Mouse (Mus musculus) forebrain, embryonic 13.5 days (tissue): ENCODE measurements around the gene Casq1. TPM values are rescaled to one million over a fixed set of nuclear protein-coding genes. Genes with fewer than 3 reads are reported as not detected.

ENCODE experiments used
- ATAC-seq: fragments of 200-750 bp; cut with Nextera tagmentation; 2 replicates; pipeline ENCODE4 v1.8.0; 2017
- H3K27ac ChIP-seq: fragments of 300-500 bp; sonication (generic); 2 replicates; pipeline ENCODE4 v1.5.1; 2015; ENCODE audit warnings: inconsistent platforms, mild to moderate bottlenecking, moderate library complexity
- H3K27me3 ChIP-seq: fragments of 300-500 bp; sonication (generic); 2 replicates; pipeline ENCODE4 v1.6.1; 2015; ENCODE audit warnings: mild to moderate bottlenecking, inconsistent platforms
- H3K36me3 ChIP-seq: fragments of 300-500 bp; sonication (generic); 2 replicates; pipeline ENCODE4 v1.6.1; 2015; ENCODE audit warnings: mild to moderate bottlenecking, inconsistent platforms; ENCODE audit not compliant: poor library complexity, severe bottlenecking
- H3K4me1 ChIP-seq: fragments of 300-500 bp; sonication (generic); 2 replicates; pipeline ENCODE4 v1.6.1; 2015; ENCODE audit warnings: inconsistent platforms
- H3K4me2 ChIP-seq: fragments of 300-500 bp; sonication (generic); 2 replicates; pipeline ENCODE4 v1.6.1; 2015; ENCODE audit warnings: inconsistent platforms, mild to moderate bottlenecking, moderate library complexity
- H3K4me3 ChIP-seq: fragments of 300-500 bp; sonication (generic); 2 replicates; pipeline ENCODE4 v1.5.1; 2015; ENCODE audit warnings: mild to moderate bottlenecking, inconsistent platforms
- H3K9ac ChIP-seq: fragments of 300-500 bp; sonication (generic); 2 replicates; pipeline ENCODE4 v1.6.1; 2015; ENCODE audit warnings: mild to moderate bottlenecking, inconsistent platforms
- H3K9me3 ChIP-seq: fragments of 300-500 bp; sonication (generic); replicated peaks from 2 replicates; pipeline ENCODE4 v1.6.1; 2016; ENCODE audit warnings: inconsistent platforms
- WGBS: fragments of 180-500 bp; shearing (Covaris S2); methylation state at CpG from one replicate; pipeline ENCODE4 v1.1.7; 2015; 5-methylcytosine and 5-hydroxymethylcytosine counted together
- polyA plus RNA-seq: library from polyadenylated mRNA; unstranded; fragments of >200 nt; fragmentation: Nextera tagmentation; extraction: Ambion mirVana; gene quantifications from 2 replicates; pipeline ENCODE4 v1.2.1, GENCODE M21; 2015

Gene Casq1
- polyA plus RNA-seq, 1 experiment from 2014 or later: 4.5 TPM

DNA sequence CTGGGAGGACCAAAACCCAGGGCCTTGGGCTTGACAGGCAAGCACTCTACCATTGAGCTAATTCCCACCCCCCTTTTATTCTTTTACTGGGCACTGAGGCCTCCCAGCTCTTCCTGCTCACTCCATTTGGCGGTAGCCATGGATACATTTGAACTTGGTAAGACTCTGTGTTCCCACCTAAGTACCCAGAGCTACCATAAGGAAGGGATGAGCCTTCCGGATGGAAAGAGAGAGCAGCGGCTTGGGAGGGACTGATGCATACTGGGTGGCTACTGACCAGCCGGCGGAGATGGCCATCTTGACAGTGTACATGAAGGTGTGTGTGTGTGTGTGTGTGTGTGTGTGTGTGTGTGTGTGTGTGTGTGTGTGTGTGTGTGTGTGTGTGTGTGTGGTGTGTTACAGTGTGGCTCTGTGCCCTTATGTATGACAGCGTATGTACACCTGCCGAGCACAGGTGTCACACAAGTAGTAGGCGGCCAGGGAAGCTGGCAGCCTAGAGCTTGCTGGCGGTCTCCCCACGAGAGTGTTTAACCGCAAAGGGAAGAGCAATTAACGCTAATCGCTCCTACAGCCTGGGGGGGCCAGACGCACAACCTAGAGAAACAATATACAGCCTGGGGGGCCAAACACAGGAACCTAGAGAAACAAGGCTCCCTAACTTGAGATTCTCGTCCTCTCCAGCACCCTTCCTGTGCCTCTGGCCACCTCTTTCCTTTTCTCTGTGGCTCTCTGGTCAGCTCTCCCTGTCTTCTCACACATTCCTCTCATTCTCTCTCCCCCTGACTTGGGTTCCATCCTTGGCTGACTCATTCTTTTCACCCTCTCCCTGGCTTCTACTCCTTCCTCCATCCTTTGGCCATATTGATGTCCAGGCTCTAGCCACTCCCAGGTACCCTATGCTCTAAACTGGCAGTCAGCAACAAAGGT is 14.6 kb downstream of the Casq1 start:
- WGBS: 3% methylated on average over 15 of the region's 15 CpGs

DNA sequence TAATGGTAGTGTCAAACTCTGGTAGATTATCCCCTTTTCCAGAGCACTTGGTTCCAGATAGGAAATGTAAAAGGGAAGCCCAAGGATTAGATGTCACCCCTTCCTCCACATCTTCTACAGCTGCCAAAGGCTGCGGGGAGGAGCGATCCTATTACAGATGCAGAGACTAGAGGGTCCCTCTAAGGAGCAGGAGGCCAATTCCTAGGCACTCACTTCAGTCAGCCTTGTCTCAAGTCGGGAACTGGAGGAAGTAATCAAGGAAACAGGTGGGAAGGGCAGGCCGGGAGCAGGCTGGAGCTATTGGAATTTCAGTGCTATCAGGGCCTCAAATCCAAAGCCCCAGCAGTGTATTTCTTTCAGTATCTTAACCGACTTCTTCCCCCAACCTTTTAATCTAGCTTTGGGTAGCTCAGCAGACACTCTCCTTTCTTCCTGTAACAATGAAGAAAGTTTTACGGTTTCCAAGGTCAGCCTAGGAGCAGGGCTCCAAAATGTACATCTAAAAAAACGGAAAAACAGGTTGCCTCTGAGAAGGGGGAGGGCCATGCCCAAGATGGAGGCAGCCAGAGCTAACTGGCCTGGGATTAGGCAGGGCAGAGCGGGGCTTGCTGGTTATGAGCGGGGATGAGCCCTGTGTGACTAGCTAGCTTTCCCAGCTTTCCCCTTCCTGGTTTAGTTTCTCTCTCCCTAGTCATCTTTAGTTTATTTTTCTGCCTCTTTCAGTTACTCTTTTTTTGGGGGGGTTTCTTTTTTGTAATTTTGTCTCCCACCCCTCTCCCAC is 15.4 kb downstream of the Casq1 start:
- no peaks in the 10 kb centered on the region for H3K27me3 ChIP-seq
- H3K4me1 ChIP-seq: peaks cover 81% of the 10 kb centered on the region
- peak overlapping the region; percentile 98 for H3K27ac ChIP-seq
- WGBS: under 1% methylated on average over 9 of the region's 9 CpGs
- H3K9me3 ChIP-seq: no peaks in the 10 kb centered on the region
- peak overlapping the region; percentile 88 for H3K4me3 ChIP-seq
- peaks cover 13% of the 10 kb centered on the region for H3K36me3 ChIP-seq
- no peak for ATAC-seq
- peak overlapping the region; percentile 95 for H3K4me2 ChIP-seq
- H3K9ac ChIP-seq: peak overlapping the region; percentile 98

More for the DNA sequence above, 14.6 kb downstream of the Casq1 start:
- Histone ChIP-seq H3K4me1 (peaks cover 74% of the 10 kb centered on the region), H3K36me3 (peaks cover 5% of the 10 kb centered on the region), H3K4me3 (peak overlapping the region; percentile 88), H3K9me3 (no peaks in the 10 kb centered on the region), H3K27me3 (no peaks in the 10 kb centered on the region), H3K4me2 (peak overlapping the region; percentile 95), H3K9ac (peak overlapping the region; percentile 98), H3K27ac (peak overlapping the region; percentile 98)
- no peak for ATAC-seq

DNA sequence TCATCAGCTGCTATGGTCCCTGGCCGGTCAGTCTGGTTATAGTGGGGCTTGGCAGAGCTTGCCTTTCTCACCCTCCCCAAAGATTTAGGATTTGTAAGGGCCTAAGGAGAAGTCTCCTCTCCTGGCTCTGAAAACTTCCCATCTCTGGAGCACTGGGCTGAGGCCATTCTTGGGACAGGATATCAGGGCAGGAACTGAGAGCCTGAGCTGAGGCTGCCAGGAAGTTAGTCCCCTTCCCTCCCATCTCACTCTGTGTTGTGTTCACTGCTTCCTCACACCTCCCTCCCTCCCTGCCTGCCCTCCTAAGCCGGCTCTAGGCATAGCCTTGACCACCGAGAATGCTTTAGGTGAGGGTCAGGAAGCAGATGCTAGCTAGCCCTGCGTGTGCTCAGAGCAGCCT is 16.1 kb downstream of the Casq1 start:
- peaks cover 19% of the 10 kb centered on the region for H3K36me3 ChIP-seq
- H3K27me3 ChIP-seq: no peaks in the 10 kb centered on the region
- peak overlapping the region; percentile 98 for H3K27ac ChIP-seq
- H3K4me1 ChIP-seq: peaks cover 81% of the 10 kb centered on the region
- WGBS: 0% methylated on average over 4 of the region's 4 CpGs
- H3K4me3 ChIP-seq: peak overlapping the region; percentile 88
- no peaks in the 10 kb centered on the region for H3K9me3 ChIP-seq
- peak overlapping the region; percentile 98 for H3K9ac ChIP-seq
- no peak for ATAC-seq
- peak overlapping the region; percentile 95 for H3K4me2 ChIP-seq

DNA sequence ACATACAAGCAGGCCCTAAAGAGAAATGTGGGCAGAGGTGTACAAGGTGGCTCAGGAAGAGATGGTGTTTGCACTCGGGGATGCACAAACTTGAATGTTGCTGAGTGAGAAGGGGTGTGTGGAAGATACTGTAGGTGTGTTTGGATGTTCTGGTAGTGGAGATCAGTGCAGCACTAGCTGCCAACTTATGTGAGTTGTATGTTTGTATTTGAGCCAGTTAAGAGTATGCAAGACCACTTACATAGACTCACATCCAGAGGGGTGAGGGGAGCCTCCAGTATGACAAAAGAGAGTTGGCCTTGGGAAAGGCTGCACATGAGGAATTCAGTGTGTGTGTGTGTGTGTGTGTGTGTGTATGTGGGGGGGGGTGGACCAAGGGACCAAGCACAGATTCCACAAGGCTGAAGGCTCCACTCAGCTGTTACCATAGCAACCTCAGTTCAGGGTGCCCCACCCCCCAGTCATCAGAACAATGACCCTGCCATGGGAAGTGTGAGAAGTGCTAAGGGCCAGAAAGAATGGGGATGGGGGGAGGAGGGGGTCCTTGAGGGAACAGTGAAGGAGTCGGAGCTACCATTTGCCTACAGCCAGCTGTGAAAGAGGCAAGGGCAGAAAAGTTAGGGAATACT is 16.7 kb downstream of the Casq1 start:
- Histone ChIP-seq H3K9ac (peak overlapping the region; percentile 98), H3K4me2 (peak overlapping the region; percentile 95), H3K9me3 (no peaks in the 10 kb centered on the region), H3K4me3 (peak overlapping the region; percentile 88), H3K4me1 (peaks cover 81% of the 10 kb centered on the region), H3K27ac (peak overlapping the region; percentile 98), H3K36me3 (peaks cover 24% of the 10 kb centered on the region), H3K27me3 (no peaks in the 10 kb centered on the region)
- WGBS: 4% methylated on average over 2 of the region's 2 CpGs
- ATAC-seq: peak; percentile 29; the same call in 1 of the 2 replicates

DNA sequence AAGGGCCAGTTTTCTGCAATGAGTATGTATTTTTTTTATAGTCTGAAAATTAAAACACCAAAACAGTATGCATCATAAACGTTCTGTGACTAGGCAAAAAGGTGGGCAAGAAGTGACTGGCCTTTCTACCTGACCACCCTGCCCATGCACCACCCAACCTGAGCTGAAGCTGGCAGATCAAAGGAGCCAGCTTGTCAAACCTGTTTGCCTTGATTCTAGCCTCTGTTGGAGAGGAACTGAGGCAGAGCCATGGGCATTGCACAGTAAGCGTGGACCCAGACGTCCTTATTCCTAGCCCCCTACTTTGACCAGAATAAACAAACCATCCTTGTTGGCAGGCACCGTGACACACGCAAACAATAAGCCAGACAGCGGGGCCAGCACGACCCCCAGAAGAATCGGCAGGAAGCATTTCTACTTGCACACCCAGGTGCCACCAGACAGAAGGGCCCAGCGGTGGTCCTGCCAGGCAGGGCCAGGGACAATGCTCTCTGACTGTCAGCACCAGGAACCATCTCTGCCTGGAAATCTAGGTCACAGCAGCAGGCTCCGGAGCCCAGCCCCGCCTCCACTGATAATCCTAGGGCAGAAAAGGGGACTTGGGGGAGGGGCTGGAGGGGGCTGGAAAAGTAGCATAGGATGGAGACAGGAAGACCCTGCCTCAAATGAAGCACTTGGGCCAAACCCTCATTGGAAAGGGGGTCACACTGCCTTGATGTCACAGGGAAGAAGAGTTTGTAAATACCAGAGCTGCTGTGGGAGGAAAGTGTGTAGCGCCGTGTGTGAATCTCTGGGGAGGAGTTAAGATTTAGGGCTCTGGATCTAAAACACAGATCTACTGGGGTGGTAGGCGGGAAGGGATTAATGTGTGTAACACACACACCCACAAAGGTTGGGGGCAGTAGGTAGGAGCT is 17.4 kb downstream of the Casq1 start:
- ATAC-seq: no peak
- Histone ChIP-seq H3K9me3 (no peaks in the 10 kb centered on the region), H3K9ac (peak overlapping the region; percentile 98), H3K4me3 (peak overlapping the region; percentile 88), H3K36me3 (peaks cover 32% of the 10 kb centered on the region), H3K4me2 (peak overlapping the region; percentile 95), H3K27me3 (no peaks in the 10 kb centered on the region), H3K27ac (peak overlapping the region; percentile 98), H3K4me1 (peaks cover 78% of the 10 kb centered on the region)
- 3% methylated on average over 14 of the region's 14 CpGs for WGBS

DNA sequence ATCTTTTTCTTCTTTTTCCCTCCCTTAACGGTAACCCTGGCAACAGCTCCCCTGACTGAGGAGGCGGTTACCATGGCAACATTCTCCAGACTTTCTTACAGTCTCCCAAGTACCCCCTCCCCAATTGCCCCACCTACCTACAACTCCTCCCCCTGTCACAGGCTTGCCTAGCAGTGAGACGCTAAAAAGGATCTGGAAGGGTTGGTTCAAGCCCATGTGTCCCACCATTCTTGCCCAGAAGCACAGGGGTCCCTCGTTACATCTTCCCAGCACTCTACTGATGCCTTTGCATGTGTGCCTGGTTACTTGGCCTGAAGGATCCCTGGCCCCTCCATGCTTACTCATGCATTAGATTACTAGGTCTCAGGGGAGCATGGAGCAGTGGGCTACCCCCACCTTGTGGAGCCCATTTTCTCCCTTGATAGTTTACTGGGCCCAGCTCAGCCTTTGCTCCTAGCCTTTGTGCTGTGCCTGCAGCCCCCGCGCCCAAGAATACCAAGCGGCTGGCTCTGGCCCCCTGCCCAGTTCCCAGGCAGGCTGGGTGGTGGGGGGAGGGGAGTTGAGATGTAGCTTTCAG is 18.7 kb downstream of the Casq1 start:
- H3K4me2 ChIP-seq: peak overlapping the region; percentile 95
- peak overlapping the region; percentile 58 for H3K9ac ChIP-seq
- H3K9me3 ChIP-seq: no peaks in the 10 kb centered on the region
- H3K27me3 ChIP-seq: no peaks in the 10 kb centered on the region
- peak; percentile 75 for ATAC-seq
- WGBS: 6% methylated on average over 7 of the region's 7 CpGs
- H3K27ac ChIP-seq: peak overlapping the region; percentile 98
- H3K36me3 ChIP-seq: peaks cover 45% of the 10 kb centered on the region
- H3K4me1 ChIP-seq: peaks cover 69% of the 10 kb centered on the region
- peak overlapping the region; percentile 24 for H3K4me3 ChIP-seq

DNA sequence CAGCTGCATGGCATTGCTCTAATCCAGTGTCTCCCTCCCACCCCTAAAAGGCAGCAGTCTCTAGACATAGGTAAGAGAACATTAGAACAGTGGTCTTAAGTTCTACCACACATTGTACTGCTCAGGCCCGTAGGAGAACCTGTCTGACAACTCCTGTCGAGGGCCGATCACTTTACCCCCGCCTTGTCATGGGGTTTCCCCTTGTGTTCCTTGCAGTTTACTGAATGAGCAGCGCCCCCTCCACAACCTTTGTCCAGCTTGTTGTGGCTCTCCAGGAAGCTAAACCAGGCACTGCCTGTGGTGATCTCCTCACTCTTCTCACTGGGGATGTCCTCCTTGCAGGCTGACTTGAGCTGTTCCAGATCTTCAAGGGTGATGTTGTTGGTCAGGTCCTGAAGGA is 19.5 kb downstream of the Casq1 start:
- Histone ChIP-seq H3K4me2 (peak overlapping the region; percentile 95), H3K4me1 (peaks cover 61% of the 10 kb centered on the region), H3K36me3 (peaks cover 53% of the 10 kb centered on the region), H3K27ac (peak overlapping the region; percentile 98), H3K9ac (peak overlapping the region; percentile 58), H3K27me3 (no peaks in the 10 kb centered on the region), H3K4me3 (peak overlapping the region; percentile 16), H3K9me3 (no peaks in the 10 kb centered on the region)
- 67% methylated on average over 5 of the region's 5 CpGs for WGBS
- ATAC-seq: no peak

DNA sequence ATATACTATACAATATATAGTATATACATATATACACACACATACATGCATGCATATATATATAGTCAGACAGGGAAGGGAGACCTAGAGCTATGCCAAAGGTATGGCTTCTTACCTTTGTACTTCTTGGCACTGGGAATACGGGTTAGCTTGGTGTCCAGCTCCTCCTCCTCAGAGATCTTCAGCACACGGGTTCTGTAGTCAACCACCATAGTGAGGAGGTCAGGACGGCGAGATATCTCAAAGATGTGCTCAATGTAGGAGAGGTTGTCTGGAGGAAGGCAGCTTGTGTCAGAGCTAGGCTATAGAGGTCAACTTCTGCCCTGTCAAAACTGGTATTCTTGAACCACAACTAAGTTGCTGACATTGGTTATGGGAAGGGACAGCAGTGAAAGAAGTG is 20.7 kb downstream of the Casq1 start:
- 92% methylated on average over 4 of the region's 4 CpGs for WGBS
- Histone ChIP-seq H3K27me3 (no peaks in the 10 kb centered on the region), H3K4me3 (no peak overlapping the region), H3K36me3 (peaks cover 65% of the 10 kb centered on the region), H3K9me3 (no peaks in the 10 kb centered on the region), H3K4me2 (no peak overlapping the region), H3K4me1 (peaks cover 49% of the 10 kb centered on the region), H3K9ac (no peak overlapping the region), H3K27ac (no peak overlapping the region)
- no peak for ATAC-seq

DNA sequence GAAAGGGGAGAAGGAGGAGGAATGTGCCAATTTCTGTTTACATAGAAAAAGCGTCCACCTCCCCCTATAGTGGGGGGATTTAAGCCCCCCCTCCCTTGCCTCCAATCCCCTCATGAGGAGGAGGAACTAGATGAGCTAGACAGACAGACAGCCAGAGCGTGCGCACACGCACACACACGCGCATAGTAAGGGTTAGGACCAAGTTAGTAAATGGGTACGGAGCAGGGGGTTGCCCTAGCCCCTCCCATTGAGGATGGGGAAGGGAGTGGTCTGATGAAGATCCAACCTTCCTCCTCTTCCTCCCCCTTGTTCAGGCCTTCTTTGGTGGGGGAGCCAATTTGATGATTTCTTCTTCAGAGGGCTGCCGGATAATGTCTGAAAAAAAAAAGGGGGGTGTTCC is 21.4 kb downstream of the Casq1 start:
- peaks cover 71% of the 10 kb centered on the region for H3K36me3 ChIP-seq
- H3K4me2 ChIP-seq: no peak overlapping the region
- H3K9me3 ChIP-seq: no peaks in the 10 kb centered on the region
- no peak for ATAC-seq
- H3K4me1 ChIP-seq: peaks cover 42% of the 10 kb centered on the region
- H3K4me3 ChIP-seq: no peak overlapping the region
- no peaks in the 10 kb centered on the region for H3K27me3 ChIP-seq
- 91% methylated on average over 8 of the region's 8 CpGs for WGBS
- no peak overlapping the region for H3K9ac ChIP-seq
- H3K27ac ChIP-seq: peak overlapping the region; percentile 52; the same call in 1 of the 2 replicates

DNA sequence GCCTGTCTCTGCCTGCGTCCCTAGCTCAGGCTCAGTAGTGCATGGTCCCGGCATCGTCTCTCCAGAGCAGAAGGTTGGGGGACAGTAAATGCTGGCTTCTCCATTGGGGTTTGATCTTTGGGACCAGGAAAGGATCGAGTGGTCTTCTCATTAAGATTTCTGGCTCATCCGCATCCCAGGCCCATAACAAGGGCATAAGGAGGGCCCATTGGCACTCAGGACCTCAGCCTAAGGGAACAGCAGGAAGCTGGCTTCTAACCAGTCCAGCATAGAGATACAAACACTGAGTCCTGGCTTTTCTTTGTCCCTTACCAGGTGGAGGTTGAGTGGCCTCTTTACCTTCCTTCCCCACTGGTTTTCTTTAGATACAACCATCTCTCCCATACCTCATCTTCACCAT is 21.8 kb downstream of the Casq1 start:
- no peak for ATAC-seq
- H3K27ac ChIP-seq: peak overlapping the region; percentile 17; the same call in 1 of the 2 replicates
- WGBS: 77% methylated on average over 5 of the region's 5 CpGs
- no peaks in the 10 kb centered on the region for H3K27me3 ChIP-seq
- no peak overlapping the region for H3K4me2 ChIP-seq
- H3K4me1 ChIP-seq: peaks cover 38% of the 10 kb centered on the region
- no peaks in the 10 kb centered on the region for H3K9me3 ChIP-seq
- peaks cover 71% of the 10 kb centered on the region for H3K36me3 ChIP-seq
- H3K9ac ChIP-seq: 0 out of 2 replicates have a peak overlapping the region, but pooled peaks have one; percentile 23
- H3K4me3 ChIP-seq: no peak overlapping the region

DNA sequence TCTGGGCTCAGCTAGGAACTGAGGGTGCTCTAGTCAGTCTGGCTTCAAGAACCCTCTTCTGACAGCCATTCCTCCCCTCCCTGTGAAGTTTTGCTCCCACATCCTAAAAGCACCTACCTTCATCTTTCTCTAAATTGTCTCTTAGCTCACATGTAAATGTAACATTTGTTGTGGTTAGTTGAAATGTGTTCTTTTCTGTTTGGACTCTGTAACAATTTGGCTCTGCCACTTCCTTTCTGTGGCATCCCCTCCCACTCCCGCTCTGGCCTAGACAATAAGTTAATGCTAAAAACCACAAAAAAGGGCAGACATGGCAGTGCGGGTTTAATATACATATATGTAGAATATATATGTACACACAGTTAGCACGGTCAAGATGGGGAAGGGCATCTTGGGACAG is 22.5 kb downstream of the Casq1 start:
- H3K27ac ChIP-seq: peak overlapping the region; percentile 32
- WGBS: 85% methylated on average over 3 of the region's 3 CpGs

More for the DNA sequence above, 22.5 kb downstream of the Casq1 start:
- Histone ChIP-seq H3K36me3 (peaks cover 78% of the 10 kb centered on the region), H3K4me3 (no peak overlapping the region), H3K9me3 (no peaks in the 10 kb centered on the region), H3K4me1 (peaks cover 31% of the 10 kb centered on the region), H3K27me3 (no peaks in the 10 kb centered on the region), H3K9ac (no peak overlapping the region), H3K4me2 (no peak overlapping the region)
- no peak for ATAC-seq
